Mouse (Mus musculus): Measurements from ENCODE around the gene Lrrc8a. TPM values are rescaled to one million over a fixed set of nuclear protein-coding genes. Genes with fewer than 3 reads are reported as not detected.

Lrrc8a gene
- polyA plus RNA-seq, 1 experiment from 2014 or later, result 40.3 TPM

DNA sequence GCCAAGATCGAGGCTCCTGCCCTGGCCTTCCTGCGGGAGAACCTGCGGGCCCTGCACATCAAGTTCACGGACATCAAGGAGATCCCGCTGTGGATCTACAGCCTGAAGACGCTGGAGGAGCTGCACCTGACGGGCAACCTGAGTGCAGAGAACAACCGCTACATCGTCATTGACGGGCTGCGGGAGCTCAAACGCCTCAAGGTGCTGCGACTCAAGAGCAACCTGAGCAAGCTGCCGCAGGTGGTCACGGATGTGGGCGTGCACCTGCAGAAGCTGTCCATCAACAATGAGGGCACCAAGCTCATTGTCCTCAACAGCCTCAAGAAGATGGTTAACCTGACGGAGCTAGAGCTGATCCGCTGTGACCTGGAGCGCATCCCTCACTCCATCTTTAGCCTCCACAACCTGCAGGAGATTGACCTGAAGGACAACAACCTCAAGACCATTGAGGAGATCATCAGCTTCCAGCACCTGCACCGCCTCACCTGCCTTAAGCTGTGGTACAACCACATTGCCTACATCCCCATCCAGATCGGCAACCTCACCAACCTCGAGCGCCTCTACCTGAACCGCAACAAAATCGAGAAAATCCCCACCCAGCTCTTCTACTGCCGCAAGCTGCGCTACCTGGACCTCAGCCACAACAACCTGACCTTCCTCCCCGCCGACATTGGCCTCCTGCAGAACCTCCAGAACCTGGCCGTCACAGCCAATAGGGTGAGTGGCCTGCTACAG, 19.3 kb downstream of the Lrrc8a start:
- H3K36me3 ChIP-seq, result peaks cover 85% of the 10 kb centered on the region

DNA sequence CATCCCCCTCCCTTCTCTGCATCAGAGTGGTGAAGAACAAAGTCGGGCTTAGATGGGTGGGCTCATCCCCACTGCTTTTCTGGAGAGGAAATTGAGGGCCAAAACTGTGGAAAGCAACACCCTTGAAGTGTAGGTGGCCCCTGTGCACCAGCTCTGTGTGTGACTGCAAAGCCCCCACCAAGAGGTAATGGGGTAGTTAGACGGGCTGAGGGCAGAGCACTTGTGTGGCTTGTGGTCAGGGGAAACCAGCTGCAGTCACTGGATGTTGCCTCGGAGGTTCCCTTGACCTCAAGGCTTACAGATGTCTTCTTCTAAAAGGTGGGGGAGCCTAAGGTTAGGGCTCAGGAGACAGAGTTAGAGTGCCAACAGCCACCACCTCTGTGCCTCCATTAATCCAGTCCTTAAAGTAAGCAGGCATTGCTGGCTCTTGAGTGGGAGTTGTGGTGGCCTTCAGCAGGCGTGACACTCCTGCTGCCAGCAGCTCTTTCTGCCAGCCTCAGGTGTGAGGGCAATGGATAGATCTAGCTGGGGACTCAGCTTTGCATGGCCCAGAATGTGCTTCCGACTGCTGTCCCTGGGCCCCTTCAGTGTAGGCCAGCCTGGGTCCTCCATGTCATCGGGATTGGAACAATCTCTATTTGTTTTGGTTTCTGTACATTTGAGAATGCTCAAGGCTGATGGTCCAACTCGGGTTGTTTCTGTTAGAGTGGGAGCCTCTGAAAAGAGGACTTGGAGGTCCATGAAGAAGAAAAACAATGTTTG, 20.4 kb downstream of the Lrrc8a start:
- H3K27ac ChIP-seq (replicated peaks), result no peak overlapping the region
- no peak overlapping the region for H3K4me3 ChIP-seq
- H3K27me3 ChIP-seq, result no peaks in the 10 kb centered on the region
- no peaks in the 10 kb centered on the region for H3K9me3 ChIP-seq
- no peak overlapping the region for H3K4me2 ChIP-seq (replicated peaks)
- no peaks in the 10 kb centered on the region for H3K4me1 ChIP-seq
- H3K9ac ChIP-seq (replicated peaks), result no peak overlapping the region
- H3K36me3 ChIP-seq, result peaks cover 87% of the 10 kb centered on the region
- no peak for ATAC-seq (ENCODE audit: low FRiP score, low read depth)
- 88% methylated on average over 7 of the region's 7 CpGs for WGBS

More for the DNA sequence above, 19.3 kb downstream of the Lrrc8a start:
- Histone ChIP-seq H3K9ac (replicated peaks) (no peak overlapping the region), H3K9me3 (no peaks in the 10 kb centered on the region), H3K4me3 (no peak overlapping the region), H3K4me2 (replicated peaks) (no peak overlapping the region), H3K4me1 (no peaks in the 10 kb centered on the region), H3K27ac (replicated peaks) (no peak overlapping the region), H3K27me3 (no peaks in the 10 kb centered on the region)
- WGBS, result 97% methylated on average over 30 of the region's 30 CpGs
- ATAC-seq (ENCODE audit: low FRiP score, low read depth), result no peak

DNA sequence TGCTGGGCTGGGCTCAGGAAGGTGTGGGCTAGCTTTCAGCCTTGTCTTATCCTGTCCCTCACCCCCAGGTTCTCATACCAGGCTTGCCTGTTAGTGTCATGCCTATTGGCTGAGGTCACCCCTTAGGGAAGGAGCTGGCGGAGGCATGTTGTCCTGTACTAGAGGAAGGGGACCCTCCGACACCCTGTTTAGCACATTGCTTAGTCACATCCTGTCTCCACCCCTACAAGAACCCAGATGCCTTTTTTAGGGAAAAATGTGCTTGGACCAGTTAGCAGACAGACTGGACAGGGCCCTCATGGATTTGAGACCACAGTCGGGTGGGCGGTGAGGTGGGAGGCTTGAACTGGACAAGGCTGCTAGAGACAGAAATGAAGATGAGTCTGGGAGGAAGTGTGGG, 21.1 kb downstream of the Lrrc8a start:
- Histone ChIP-seq H3K9ac (replicated peaks) (no peak overlapping the region), H3K4me3 (no peak overlapping the region), H3K9me3 (no peaks in the 10 kb centered on the region), H3K36me3 (peaks cover 94% of the 10 kb centered on the region), H3K27me3 (no peaks in the 10 kb centered on the region), H3K4me1 (no peaks in the 10 kb centered on the region), H3K27ac (replicated peaks) (no peak overlapping the region), H3K4me2 (replicated peaks) (no peak overlapping the region)
- WGBS, result 94% methylated on average over 4 of the region's 4 CpGs
- no peak for ATAC-seq (ENCODE audit: low FRiP score, low read depth)

DNA sequence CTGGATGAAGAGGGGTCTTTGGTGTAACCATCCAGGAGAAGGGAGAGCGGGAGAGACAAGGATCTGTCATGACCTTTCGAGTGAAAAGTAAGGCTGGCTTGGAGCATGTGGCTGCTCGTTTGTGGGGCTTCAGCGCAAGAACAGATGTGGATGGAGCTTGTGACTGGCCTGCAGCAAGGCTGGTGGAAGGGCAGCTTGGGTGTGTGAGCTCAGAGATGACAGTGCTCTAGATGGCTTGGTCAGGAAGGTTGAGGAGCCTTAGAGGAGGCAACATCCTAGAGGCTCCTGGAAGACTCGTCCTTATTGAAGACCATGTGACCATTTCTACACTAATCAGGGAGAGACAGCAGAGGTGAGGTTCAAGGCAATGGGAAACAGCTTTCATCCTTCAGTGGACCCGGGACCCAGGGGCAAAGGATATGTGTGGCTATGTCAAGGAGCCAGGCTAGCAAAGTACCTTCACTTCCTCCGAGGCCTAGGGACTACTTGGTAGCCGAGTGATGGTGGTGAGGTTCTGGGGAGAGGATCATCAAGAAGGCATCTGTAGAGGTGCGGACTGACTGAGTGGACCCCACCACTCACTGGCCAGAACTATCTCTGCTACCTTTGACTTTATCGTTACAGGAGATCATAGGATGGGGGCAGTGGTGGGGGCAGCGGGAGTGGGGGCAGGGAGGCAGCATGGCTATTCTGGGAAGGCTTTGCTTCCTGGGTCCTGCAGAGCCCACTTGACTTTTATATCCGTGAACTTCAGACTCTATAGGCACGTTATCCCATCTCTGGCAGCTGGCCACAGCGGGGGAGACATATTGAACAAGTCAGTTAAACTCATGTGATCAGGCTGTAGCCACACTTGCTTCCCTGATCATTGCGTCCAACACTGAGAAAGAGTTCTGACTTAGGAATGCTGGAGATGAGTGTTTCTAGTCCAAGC, 21.9 kb downstream of the Lrrc8a start:
- Histone ChIP-seq H3K9ac (replicated peaks) (no peak overlapping the region), H3K36me3 (peaks cover 94% of the 10 kb centered on the region), H3K4me3 (no peak overlapping the region), H3K9me3 (no peaks in the 10 kb centered on the region), H3K4me1 (no peaks in the 10 kb centered on the region), H3K27me3 (no peaks in the 10 kb centered on the region), H3K4me2 (replicated peaks) (no peak overlapping the region), H3K27ac (replicated peaks) (no peak overlapping the region)
- WGBS, result 93% methylated on average over 15 of the region's 15 CpGs
- ATAC-seq (ENCODE audit: low FRiP score, low read depth), result no peak

DNA sequence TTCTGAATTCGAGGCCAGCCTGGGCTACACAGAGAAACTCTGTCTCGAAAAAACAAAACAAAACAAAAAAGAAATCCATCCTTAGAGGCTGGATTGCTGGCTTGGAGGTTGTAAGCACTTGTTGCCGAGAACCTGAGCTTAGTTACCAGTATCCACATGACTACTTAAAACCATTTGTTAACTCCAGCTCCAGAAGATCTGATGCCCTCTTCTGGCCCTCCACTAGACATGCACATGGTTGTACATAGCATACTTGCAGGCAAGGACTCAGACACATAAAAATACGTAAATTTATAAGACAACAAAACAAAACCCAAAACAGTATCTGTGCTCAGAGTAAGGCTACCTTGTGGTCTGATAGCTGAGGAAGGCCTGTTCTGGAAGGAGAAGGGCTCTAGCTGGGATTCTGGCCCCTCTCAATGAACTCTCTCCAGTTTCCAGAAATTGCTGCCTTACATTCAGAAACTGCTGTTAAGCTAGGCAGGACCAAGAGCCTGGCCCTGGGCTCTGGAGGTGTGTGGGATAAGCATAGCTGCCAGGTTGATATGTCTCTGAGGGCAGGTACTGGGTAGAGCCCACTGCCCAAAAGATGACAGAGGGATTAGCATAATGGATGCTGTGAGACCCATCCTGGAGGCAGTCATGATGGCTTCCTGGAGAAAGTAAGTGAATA, 23.7 kb downstream of the Lrrc8a start:
- Histone ChIP-seq H3K4me3 (no peak overlapping the region), H3K4me2 (replicated peaks) (no peak overlapping the region), H3K9ac (replicated peaks) (no peak overlapping the region), H3K36me3 (peaks cover 85% of the 10 kb centered on the region), H3K27ac (replicated peaks) (no peak overlapping the region), H3K9me3 (no peaks in the 10 kb centered on the region), H3K27me3 (no peaks in the 10 kb centered on the region), H3K4me1 (peaks cover 15% of the 10 kb centered on the region)
- 93% methylated on average over 4 of the region's 4 CpGs for WGBS
- no peak for ATAC-seq (ENCODE audit: low FRiP score, low read depth)

DNA sequence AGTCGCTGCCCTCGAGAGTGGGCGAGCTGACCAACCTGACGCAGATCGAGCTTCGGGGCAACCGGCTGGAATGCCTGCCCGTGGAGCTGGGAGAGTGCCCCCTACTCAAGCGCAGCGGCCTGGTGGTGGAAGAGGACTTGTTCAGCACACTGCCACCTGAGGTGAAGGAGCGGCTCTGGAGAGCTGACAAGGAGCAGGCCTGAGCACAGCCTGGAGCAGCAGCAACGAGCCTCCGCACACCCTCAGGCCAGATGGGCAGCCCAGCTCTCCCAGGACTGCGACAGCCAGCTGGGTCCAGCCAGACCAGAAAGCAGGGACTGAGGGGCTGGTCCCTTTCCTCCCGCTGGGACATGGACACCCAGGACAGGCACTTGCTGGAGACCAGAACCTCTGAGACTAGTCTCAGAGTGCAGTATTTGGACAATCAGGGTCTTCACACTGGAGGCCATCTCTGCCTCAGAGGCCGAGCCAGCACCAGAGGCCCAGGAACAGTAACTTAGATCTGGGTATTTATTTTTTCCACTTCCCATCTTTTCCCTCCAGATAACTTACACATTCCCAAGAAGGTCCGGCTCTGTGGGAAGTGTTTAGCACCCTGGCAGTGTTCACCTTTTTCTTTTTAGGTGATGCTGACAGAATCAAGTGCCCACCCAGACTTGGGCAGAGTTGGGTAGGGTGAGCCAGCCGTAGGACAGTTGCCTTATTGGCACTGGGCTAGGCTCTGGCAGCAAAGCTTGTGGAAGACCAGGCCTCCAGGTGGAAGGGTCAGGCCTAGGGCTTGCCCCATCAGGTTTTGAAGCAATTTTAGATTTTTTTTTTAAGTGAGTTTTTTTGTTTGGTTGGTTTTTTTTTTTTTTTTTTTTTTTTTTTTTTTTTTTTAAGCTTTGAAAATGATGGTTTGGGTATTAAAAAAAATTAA, 24.7 kb downstream of the Lrrc8a start:
- Histone ChIP-seq H3K4me1 (peaks cover 23% of the 10 kb centered on the region), H3K9me3 (no peaks in the 10 kb centered on the region), H3K4me3 (no peak overlapping the region), H3K27ac (replicated peaks) (no peak overlapping the region), H3K9ac (replicated peaks) (no peak overlapping the region), H3K27me3 (no peaks in the 10 kb centered on the region), H3K36me3 (peaks cover 75% of the 10 kb centered on the region), H3K4me2 (replicated peaks) (no peak overlapping the region)
- WGBS, result 91% methylated on average over 18 of the region's 18 CpGs
- no peak for ATAC-seq (ENCODE audit: low FRiP score, low read depth)

DNA sequence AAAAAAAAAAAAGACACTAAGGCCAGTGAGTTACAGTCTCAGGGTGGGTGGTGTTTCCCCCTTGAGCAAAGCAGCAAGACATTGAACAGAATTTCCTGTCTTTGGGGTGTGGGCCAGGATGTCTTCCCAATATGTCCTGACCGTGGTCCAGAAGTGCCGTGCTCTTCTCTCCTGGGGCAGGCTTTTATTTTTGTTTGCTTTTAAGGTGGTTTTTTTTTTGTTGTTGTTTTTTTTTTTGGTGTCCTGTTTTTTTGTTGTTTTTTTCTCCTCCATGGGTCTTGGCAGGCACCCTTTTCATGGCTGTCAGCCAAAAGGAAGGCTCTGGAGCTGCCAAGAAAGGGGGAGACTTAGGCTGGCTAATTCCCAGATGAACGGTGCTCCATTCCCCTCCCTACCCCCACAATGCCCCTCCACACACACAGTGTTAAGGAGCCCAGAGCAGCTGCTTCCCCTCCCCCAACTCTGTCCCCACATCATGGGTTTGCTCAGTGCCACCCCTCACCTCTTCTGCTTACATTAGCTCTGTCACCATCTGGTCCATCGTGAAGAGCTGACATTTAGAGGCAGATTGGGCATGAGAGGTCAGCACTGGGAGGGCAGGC, 25.4 kb downstream of the Lrrc8a start:
- Histone ChIP-seq H3K4me2 (replicated peaks) (no peak overlapping the region), H3K27ac (replicated peaks) (no peak overlapping the region), H3K4me3 (no peak overlapping the region), H3K27me3 (no peaks in the 10 kb centered on the region), H3K9me3 (no peaks in the 10 kb centered on the region), H3K9ac (replicated peaks) (no peak overlapping the region), H3K36me3 (peaks cover 67% of the 10 kb centered on the region), H3K4me1 (peaks cover 23% of the 10 kb centered on the region)
- WGBS, result 74% methylated on average over 4 of the region's 4 CpGs
- no peak for ATAC-seq (ENCODE audit: low FRiP score, low read depth)

DNA sequence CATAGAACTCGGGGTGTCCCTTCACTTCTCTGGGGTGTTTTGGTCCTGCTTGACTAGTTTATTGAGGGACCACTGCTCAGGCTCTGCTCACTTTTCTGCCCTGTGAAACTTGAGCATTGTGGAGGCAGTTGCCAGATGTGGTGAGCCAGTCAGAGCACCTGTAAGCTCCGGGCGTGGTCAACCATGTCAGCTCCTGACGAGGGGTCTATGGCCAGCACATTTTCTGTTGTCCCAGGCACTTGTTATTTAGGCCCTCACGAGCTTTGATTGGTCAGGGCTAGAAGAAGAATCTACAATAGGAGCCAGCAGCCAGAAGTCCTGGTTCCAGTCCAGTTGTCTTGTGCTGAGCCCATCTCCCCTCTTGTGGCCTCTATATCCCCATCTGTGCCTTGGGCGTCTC, 26.3 kb downstream of the Lrrc8a start:
- H3K27ac ChIP-seq (replicated peaks), result no peak overlapping the region
- ATAC-seq (ENCODE audit: low FRiP score, low read depth), result no peak
- H3K4me1 ChIP-seq, result peaks cover 23% of the 10 kb centered on the region
- H3K4me2 ChIP-seq (replicated peaks), result no peak overlapping the region
- no peaks in the 10 kb centered on the region for H3K9me3 ChIP-seq
- no peak overlapping the region for H3K4me3 ChIP-seq
- WGBS, result 92% methylated on average over 6 of the region's 6 CpGs
- H3K9ac ChIP-seq (replicated peaks), result no peak overlapping the region
- H3K36me3 ChIP-seq, result peaks cover 59% of the 10 kb centered on the region
- no peaks in the 10 kb centered on the region for H3K27me3 ChIP-seq

DNA sequence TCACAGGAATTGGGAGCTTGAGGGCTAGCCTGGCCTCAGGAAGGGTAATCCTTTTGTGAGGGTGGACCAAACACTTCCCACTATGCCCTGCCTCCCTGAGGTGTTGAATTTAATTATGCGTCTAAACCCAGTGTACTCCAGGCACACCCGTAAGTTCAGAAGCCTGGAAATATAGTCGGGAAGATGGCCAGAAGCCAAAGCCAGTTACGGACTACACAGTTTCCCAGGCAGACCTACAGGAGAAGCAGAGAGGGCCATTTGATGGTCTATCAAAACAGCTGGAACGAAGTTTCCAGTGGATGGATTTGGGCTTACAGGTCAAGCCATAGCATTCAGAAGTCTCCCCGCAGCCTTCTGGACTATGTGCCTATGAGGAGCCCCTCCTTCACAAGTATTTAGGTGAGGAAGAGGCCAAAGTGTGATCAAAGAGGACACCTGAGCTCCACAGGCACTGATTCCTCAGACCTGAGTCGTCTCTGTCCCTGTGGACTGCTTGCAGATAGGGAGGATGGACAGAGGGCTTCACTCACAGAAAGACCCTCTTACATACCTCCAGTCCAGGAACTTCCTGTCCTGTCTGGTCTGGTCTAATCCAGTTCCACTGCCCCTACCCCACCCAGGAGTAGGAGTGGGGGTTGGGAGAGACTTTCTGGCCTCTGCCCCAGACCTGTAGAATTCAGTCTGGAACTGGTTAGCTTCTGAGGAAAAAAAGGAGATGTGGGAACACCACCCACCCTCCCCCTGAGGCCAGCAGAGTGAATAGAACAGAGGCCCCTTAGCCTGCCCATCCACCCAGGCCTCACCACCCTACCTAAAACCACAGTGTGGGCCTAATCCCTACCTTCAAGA, 27.4 kb downstream of the Lrrc8a start:
- H3K36me3 ChIP-seq, result peaks cover 48% of the 10 kb centered on the region

DNA sequence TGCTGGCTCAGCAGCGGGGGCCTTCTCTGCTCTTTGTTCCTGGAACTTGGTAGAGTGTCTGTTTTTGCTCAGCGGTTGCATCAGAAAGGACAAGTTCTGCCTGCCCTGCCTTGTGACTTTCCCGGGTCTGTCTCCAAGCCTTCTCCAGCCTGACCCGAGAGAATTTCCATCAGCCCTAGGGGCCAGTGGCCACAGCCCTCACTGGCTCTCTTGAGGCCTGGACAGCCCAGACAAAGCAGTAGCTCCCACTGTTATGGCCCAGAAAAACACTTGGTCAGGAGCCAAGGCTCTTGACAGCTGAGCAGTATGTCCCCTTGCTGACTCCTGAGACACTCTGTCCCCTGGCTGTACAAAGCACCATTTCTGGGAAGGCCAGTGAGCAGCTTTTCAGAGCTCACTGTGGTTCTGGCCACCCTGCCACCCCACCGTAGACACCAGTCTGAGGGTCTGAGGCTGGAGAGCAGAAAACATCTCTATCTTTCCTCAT, 28.3 kb downstream of the Lrrc8a start, which contains the start of gene Phyhd1:
Gene Phyhd1, plus strand, starts transcription at position 437 of the 487 bp plus-strand sequence.
- H3K9me3 ChIP-seq, result no peaks in the 10 kb centered on the region
- no peak for ATAC-seq (ENCODE audit: low FRiP score, low read depth)
- peak within 1 kb of the TSS; percentile 73 for H3K27ac ChIP-seq (replicated peaks)
- peaks cover 23% of the 10 kb centered on the region for H3K4me1 ChIP-seq
- H3K4me2 ChIP-seq (replicated peaks), result no peak within 1 kb of the TSS
- no peak within 1 kb of the TSS for H3K4me3 ChIP-seq
- 53% methylated on average over 5 of the region's 5 CpGs for WGBS
- no peak within 1 kb of the TSS; the same call in 1 of the 2 replicates for H3K9ac ChIP-seq (replicated peaks)
- H3K27me3 ChIP-seq, result no peaks in the 10 kb centered on the region
- H3K36me3 ChIP-seq, result peaks cover 40% of the 10 kb centered on the region

More for the DNA sequence above, 27.4 kb downstream of the Lrrc8a start:
- H3K4me3 ChIP-seq, result no peak overlapping the region
- no peak overlapping the region for H3K9ac ChIP-seq (replicated peaks)
- ATAC-seq (ENCODE audit: low FRiP score, low read depth), result no peak
- H3K4me2 ChIP-seq (replicated peaks), result no peak overlapping the region
- H3K27ac ChIP-seq (replicated peaks), result peak overlapping the region; percentile 73; the same call in 1 of the 2 replicates
- 82% methylated on average over 7 of the region's 7 CpGs for WGBS
- H3K4me1 ChIP-seq, result peaks cover 23% of the 10 kb centered on the region
- H3K27me3 ChIP-seq, result no peaks in the 10 kb centered on the region
- H3K9me3 ChIP-seq, result no peaks in the 10 kb centered on the region

Measured in midbrain, embryonic 12.5 days (tissue).